Mouse (Mus musculus) activated CD4-positive, CD25-positive, alpha-beta regulatory T cell, adult 4 months (primary cell): ENCODE results near the gene Dlgap3. TPM values are rescaled to one million over a fixed set of nuclear protein-coding genes. Genes with fewer than 3 reads are reported as not detected.

ENCODE experiments used
- ATAC-seq: one replicate; pipeline ENCODE4 v1.8.0; 2017
- polyA plus RNA-seq, 2 experiments: library from polyadenylated mRNA; unstranded; fragments of 100-300 nt; shearing (Covaris generic); gene quantifications; one replicate each; pipeline ENCODE4 v1.2.1; 2017

The Dlgap3 gene
- polyA plus RNA-seq, 2 experiments from 2014 or later, result not detected

- no peak for ATAC-seq
Measured at GRCm38 (mm10) chr4:127174900-127175278, 5.9 kb downstream of the Dlgap3 start.

DNA sequence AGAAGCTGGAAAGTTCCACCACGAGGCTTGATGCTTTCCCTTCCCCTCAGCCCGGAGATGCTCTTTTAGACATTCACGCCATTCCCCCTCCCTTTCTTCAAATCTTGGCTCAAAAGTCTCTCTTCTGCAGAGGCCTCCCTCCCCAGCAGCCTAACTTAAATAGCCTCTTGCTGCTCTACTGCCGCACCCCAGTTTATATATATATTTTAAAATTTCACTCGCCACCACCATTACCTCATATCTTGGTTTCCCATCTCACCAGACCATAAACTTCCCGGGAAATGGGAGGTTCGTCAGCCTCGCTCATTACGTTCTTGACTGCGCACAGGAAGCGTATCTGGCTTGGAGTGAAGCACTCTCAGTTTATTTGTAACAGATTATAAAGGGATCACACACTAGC is 9.0 kb downstream of the Dlgap3 start:
- ATAC-seq, result no peak

DNA sequence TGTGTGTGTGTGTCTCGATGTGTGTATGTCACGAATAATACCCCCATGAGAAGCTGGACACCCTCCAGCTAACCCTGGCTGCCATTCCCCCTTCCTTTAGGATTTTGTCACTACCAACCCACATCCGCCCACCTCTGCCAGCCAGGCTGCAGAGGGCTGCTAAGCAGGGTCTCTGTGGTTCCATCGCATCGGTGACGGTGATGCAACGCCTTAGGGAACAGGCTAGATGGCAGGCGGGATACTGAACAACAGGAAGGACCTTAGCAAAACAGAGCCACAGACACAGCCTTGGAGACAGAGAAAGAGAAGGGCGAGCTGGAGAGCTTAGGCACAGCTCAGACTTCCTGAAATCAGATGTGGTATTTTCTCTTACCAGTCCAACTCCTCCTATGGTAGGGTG is 9.7 kb downstream of the Dlgap3 start:
- no peak for ATAC-seq

DNA sequence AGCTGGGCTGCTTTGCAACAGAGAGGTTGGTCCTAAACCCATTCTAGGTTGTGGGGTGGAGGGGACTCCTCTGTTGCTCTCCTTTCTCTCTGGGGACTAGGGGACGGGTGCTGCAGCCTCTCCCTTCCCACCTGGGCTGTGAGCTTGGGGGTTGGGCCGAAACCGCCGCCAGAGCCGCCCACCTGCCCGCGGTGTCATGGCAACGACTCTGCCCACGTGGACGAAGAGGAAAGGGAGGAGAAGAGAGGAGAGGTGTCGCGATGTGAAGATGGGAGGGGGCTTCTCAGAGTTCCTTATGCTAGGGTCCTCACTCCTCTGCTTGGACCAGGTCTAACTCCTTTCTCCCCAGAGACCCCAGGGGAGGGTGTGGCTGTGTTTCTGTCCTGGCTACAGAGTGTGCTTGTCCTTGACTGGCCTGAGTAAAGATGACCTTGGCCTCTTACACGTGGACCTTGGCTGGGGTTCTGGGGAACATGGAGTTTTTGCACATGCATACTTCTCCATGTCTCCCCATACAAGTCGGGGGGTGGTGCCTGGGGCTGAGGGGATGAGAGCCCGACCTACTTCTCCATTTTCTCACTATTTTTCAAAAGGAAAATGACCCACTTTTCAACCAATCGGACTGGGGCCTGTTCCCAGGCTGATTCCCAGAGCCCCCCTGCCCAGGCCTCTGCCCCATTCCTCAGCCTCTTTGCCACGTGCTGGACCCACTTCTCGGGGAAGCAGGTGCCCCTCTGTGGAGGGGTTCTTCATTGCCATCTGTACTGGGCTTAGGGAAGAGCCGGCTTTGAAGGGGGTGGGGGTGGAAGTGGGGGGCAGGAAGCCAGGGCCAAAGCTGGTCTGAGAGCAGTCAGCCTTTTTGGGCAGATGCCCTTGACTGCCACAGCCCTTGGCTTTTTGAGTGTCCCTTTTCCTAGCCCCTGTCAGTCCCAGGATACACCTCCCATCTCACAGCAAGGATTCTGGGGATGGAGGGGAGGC is 10.8 kb downstream of the Dlgap3 start:
- no peak for ATAC-seq

GRCm38 (mm10) chr4:127180450-127180840 is 11.4 kb downstream of the Dlgap3 start:
- no peak for ATAC-seq

DNA sequence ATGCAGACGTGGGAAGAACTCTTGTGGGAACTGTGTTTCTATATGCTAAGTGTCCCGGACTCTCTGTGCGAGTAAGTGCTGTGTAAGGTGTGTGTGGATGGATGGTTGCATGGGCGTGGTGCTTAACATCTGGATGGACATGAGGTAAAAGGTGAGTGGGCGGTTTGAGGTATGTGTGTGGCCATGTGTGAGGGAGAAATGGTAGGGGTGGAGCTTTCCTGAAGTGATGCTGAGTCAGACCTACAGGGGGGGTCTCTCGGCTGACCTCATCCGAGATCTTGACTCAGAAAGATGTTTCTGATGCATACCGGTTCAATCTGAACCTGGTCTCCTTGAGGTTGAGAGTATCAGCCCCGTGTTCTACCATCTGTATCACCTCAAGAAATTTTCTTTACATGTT is 12.0 kb downstream of the Dlgap3 start:
- no peak for ATAC-seq

GRCm38 (mm10) chr4:127183867-127184266 is 14.9 kb downstream of the Dlgap3 start:
- ATAC-seq, result no peak

GRCm38 (mm10) chr4:127190921-127191320 is 21.9 kb downstream of the Dlgap3 start:
- ATAC-seq, result no peak

GRCm38 (mm10) chr4:127192704-127193103 is 23.7 kb downstream of the Dlgap3 start:
- ATAC-seq, result no peak

- ATAC-seq, result no peak
Measured at GRCm38 (mm10) chr4:127193378-127194155, 24.6 kb downstream of the Dlgap3 start.

DNA sequence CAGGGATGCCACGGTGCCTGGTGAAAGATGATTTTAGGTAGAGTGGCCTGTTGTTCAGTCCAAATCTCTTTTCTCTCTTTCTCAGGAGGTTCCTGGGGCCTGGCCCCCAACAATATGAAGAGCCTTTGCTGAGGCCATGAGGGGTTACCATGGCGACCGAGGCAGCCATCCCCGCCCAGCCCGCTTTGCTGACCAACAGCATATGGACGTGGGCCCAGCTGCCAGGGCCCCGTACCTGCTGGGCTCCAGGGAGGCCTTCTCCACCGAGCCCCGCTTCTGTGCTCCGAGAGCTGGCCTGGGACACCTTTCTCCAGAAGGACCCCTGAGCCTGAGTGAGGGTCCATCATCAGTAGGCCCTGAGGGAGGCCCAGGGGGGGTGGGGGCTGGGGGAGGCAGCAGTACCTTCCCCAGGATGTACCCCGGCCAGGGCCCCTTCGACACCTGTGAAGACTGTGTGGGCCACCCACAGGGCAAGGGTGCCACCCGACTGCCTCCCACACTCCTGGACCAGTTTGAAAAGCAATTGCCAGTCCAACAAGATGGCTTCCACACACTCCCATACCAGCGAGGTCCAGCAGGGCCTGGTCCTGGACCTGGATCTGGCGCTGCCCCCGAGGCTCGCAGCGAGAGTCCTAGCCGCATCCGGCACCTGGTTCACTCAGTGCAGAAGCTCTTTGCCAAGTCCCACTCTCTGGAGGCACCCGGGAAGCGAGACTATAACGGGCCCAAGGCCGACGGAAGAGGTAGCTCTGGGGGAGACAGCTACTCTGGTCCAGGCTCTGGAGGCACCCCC is 25.7 kb downstream of the Dlgap3 start:
- ATAC-seq, result no peak

- no peak for ATAC-seq
Measured at GRCm38 (mm10) chr4:127198609-127199008, 29.6 kb downstream of the Dlgap3 start.

GRCm38 (mm10) chr4:127199406-127199805 is 30.4 kb downstream of the Dlgap3 start:
- no peak for ATAC-seq

GRCm38 (mm10) chr4:127200164-127200722 is 31.2 kb downstream of the Dlgap3 start:
- ATAC-seq, result no peak

GRCm38 (mm10) chr4:127200769-127201617 is 32.0 kb downstream of the Dlgap3 start:
- ATAC-seq, result no peak

GRCm38 (mm10) chr4:127203081-127203480 is 34.1 kb downstream of the Dlgap3 start:
- ATAC-seq, result no peak

DNA sequence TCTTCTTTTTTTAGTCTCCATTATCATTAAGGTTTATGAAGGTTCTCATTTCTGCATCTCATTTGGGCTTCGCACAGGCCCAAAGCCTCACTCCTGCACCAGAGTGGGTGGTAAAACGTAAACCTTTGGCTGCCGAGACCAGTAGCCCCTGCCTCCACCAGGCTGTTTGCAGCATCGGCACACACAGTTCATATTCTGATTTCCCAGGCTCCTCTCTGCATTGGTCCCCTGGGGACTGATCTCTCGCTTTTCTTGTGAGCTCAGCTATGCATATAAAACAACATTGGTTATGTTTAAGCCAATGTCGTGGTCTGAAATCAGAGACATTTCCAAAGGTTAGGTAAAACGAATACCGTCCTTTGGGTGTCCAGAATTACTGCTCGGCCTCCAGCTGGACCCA is 42.3 kb downstream of the Dlgap3 start:
- ATAC-seq, result no peak

GRCm38 (mm10) chr4:127214510-127214909 is 45.5 kb downstream of the Dlgap3 start:
- ATAC-seq, result no peak

GRCm38 (mm10) chr4:127215103-127215502 is 46.1 kb downstream of the Dlgap3 start:
- no peak for ATAC-seq

DNA sequence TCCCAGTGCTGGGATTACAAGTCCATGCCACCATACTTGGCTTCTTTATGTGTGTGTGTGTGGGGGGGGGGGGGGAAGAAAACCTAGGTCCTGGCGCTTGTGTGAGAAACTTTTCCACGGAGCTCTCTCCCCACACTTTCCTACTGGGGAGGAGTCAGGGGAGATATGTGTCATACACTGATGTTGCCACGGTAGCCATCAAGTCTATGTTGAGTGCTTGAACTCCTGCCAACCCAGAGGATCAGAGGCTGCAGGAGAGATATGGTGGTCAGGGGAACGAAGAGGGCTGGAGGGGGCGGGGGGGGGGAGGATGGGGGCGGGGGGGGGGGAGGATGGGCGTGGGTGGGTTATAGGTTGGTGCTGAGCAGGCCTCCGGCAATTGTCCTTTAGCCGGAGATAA is 46.8 kb downstream of the Dlgap3 start:
- no peak for ATAC-seq

DNA sequence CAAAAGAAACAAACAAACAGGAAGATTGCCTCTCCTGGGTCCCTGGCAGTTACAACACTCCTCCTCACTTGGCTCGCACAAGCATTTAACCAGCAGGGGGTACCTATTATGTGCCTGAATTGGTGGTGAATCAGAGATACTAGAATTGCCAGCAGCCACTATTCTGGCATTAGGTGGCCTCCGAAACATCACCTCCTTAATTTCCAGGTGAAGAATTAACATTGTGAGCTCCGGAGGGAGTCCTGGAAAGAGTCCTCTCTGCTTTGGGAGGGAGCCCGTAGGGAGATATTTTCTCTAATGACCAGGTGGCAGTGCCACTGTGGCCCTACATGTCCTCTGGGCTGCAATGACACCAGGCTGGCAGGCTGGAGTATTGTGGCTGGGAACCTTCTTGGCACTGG is 47.2 kb downstream of the Dlgap3 start:
- no peak for ATAC-seq

GRCm38 (mm10) chr4:127217048-127217447 is 48.0 kb downstream of the Dlgap3 start:
- ATAC-seq, result no peak
